Mouse (Mus musculus): ENCODE measurements at regions not wholly inside any gene's neighbourhood (a gene's known extent, or its start where the extent isn't known, plus 50 kb on each side); places are given as distances from the start of the nearest gene placed in this dataset.
"Not testable (repeated sequence)": the region's sequence is repeated elsewhere in the genome, so short reads cannot be mapped to it uniquely, and the experiment has no call there.

- DNase-seq (ENCODE audit: low read depth): peak; percentile 38
Observed at GRCm38 (mm10) chr14:87215099-87215498, 74.1 kb upstream of the Diaph3 start.

GRCm38 (mm10) chr14:87217042-87217441 lies 76.0 kb upstream of the Diaph3 start:
- no peak for DNase-seq (ENCODE audit: low read depth)

GRCm38 (mm10) chr14:87219975-87220374 lies 78.9 kb upstream of the Diaph3 start:
- DNase-seq (ENCODE audit: low read depth): no peak

GRCm38 (mm10) chr14:87224870-87225269 lies 83.8 kb upstream of the Diaph3 start:
- no peak for DNase-seq (ENCODE audit: low read depth)

GRCm38 (mm10) chr14:87249258-87249657 lies 108.2 kb upstream of the Diaph3 start:
- DNase-seq (ENCODE audit: low read depth): peak; percentile 41

GRCm38 (mm10) chr14:87255484-87256208 lies 114.6 kb upstream of the Diaph3 start:
- DNase-seq (ENCODE audit: low read depth): no peak

- DNase-seq (ENCODE audit: low read depth): no peak
Observed at GRCm38 (mm10) chr14:87261726-87262125, 120.7 kb upstream of the Diaph3 start.

GRCm38 (mm10) chr14:87264826-87265225 lies 123.8 kb upstream of the Diaph3 start:
- no peak for DNase-seq (ENCODE audit: low read depth)

GRCm38 (mm10) chr14:87266309-87266708 lies 125.3 kb upstream of the Diaph3 start:
- DNase-seq (ENCODE audit: low read depth): no peak

- DNase-seq (ENCODE audit: low read depth): not testable (repeated sequence)
Observed at GRCm38 (mm10) chr14:87289266-87289665, 127.2 kb upstream of the Tdrd3 start.

- no peak for DNase-seq (ENCODE audit: low read depth)
Observed at GRCm38 (mm10) chr14:87289708-87290243, 126.7 kb upstream of the Tdrd3 start.

- no peak for DNase-seq (ENCODE audit: low read depth)
Observed at GRCm38 (mm10) chr14:87295206-87295605, 121.2 kb upstream of the Tdrd3 start.

GRCm38 (mm10) chr14:87297160-87297559 lies 119.3 kb upstream of the Tdrd3 start:
- no peak for DNase-seq (ENCODE audit: low read depth)

- no peak for DNase-seq (ENCODE audit: low read depth)
Observed at GRCm38 (mm10) chr14:87300838-87301237, 115.6 kb upstream of the Tdrd3 start.

GRCm38 (mm10) chr14:87301564-87301963 lies 114.9 kb upstream of the Tdrd3 start:
- no peak for DNase-seq (ENCODE audit: low read depth)

GRCm38 (mm10) chr14:87305481-87305880 lies 111.0 kb upstream of the Tdrd3 start:
- DNase-seq (ENCODE audit: low read depth): no peak

GRCm38 (mm10) chr14:87306011-87306410 lies 110.4 kb upstream of the Tdrd3 start:
- DNase-seq (ENCODE audit: low read depth): no peak

GRCm38 (mm10) chr14:87308016-87308415 lies 108.4 kb upstream of the Tdrd3 start:
- DNase-seq (ENCODE audit: low read depth): no peak

- DNase-seq (ENCODE audit: low read depth): no peak
Observed at GRCm38 (mm10) chr14:87312318-87312717, 104.1 kb upstream of the Tdrd3 start.

- DNase-seq (ENCODE audit: low read depth): peak; percentile 77
Observed at GRCm38 (mm10) chr14:87314999-87315732, 101.3 kb upstream of the Tdrd3 start.

- DNase-seq (ENCODE audit: low read depth): no peak
Observed at GRCm38 (mm10) chr14:87327841-87328240, 88.6 kb upstream of the Tdrd3 start.

GRCm38 (mm10) chr14:87337950-87338526 lies 78.4 kb upstream of the Tdrd3 start:
- DNase-seq (ENCODE audit: low read depth): no peak

GRCm38 (mm10) chr14:87344540-87344939 lies 71.9 kb upstream of the Tdrd3 start:
- DNase-seq (ENCODE audit: low read depth): no peak
